Mouse (Mus musculus): ENCODE measurements at regions not wholly inside any gene's neighbourhood (a gene's known extent, or its start where the extent isn't known, plus 50 kb on each side); places are given as distances from the start of the nearest gene placed in this dataset.

DNA sequence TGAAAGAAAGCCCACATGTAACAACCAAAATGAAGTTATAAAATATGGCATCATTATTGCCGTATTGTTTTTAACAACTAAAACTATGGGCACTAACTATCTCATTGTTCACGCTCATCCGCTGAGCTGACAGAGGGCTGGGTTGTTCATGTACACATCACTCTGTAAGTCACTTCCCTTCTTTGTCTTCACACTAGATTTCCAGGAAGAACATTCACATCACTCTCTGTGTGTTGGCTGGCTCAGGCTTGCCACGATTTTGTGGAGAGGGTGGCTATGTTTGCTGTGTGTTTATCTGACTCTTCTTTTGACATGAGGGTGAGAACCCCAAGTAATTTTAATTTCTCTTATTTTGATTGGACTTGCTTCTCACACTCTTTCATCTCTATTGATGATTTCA, 221.9 kb upstream of the N6amt1 start:
- no peaks in the 10 kb centered on the region for H3K27me3 ChIP-seq (replicated peaks; ENCODE audit: control insufficient read depth, insufficient read depth, low read length)
- ATAC-seq (replicated peaks; ENCODE audit: low FRiP score, low TSS enrichment, low read depth) (no peak), DNase-seq (ENCODE audit: low spot score) (no peak)
- no peak overlapping the region for H3K9ac ChIP-seq (ENCODE audit: low read length)
- peaks cover 3% of the 10 kb centered on the region; the same call in 1 of the 2 replicates for H3K4me1 ChIP-seq (replicated peaks; ENCODE audit: control insufficient read depth, insufficient read depth, low read length)
- no peaks in the 10 kb centered on the region for H3K9me3 ChIP-seq (ENCODE audit: control insufficient read depth, low read length)
- no peak overlapping the region for H3K4me2 ChIP-seq (ENCODE audit: low read length)
- WGBS: 82% methylated on average over 4 of the region's 4 CpGs
- no peaks in the 10 kb centered on the region for H3K36me3 ChIP-seq (ENCODE audit: control insufficient read depth, insufficient read depth, low read length)
- H3K4me3 ChIP-seq (ENCODE audit: low read depth, low read length): no peak overlapping the region
- no peak overlapping the region for H3K27ac ChIP-seq (ENCODE audit: low read depth)

GRCm38 (mm10) chr16:87130733-87131640, 223.0 kb upstream of the N6amt1 start:
- Histone ChIP-seq H3K4me2 (ENCODE audit: low read length) (no peak overlapping the region), H3K27ac (ENCODE audit: low read depth) (no peak overlapping the region), H3K36me3 (ENCODE audit: control insufficient read depth, insufficient read depth, low read length) (no peaks in the 10 kb centered on the region), H3K4me3 (ENCODE audit: low read depth, low read length) (no peak overlapping the region), H3K9me3 (ENCODE audit: control insufficient read depth, low read length) (no peaks in the 10 kb centered on the region), H3K4me1 (replicated peaks; ENCODE audit: control insufficient read depth, insufficient read depth, low read length) (peaks cover 3% of the 10 kb centered on the region; the same call in 1 of the 2 replicates), H3K27me3 (replicated peaks; ENCODE audit: control insufficient read depth, insufficient read depth, low read length) (no peaks in the 10 kb centered on the region), H3K9ac (ENCODE audit: low read length) (no peak overlapping the region)
- no peak for DNase-seq (ENCODE audit: low spot score)
- ATAC-seq (replicated peaks; ENCODE audit: low FRiP score, low TSS enrichment, low read depth): no peak
- 60% methylated on average over 12 of the region's 12 CpGs for WGBS

- H3K4me2 ChIP-seq (ENCODE audit: low read length): no peak overlapping the region
- no peak for DNase-seq (ENCODE audit: low spot score)
- WGBS: 93% methylated on average over 3 of the region's 3 CpGs
- H3K27me3 ChIP-seq (replicated peaks; ENCODE audit: control insufficient read depth, insufficient read depth, low read length): no peaks in the 10 kb centered on the region
- no peak overlapping the region for H3K9ac ChIP-seq (ENCODE audit: low read length)
- ATAC-seq (replicated peaks; ENCODE audit: low FRiP score, low TSS enrichment, low read depth): no peak
- no peaks in the 10 kb centered on the region for H3K36me3 ChIP-seq (ENCODE audit: control insufficient read depth, insufficient read depth, low read length)
- no peaks in the 10 kb centered on the region for H3K9me3 ChIP-seq (ENCODE audit: control insufficient read depth, low read length)
- no peak overlapping the region for H3K27ac ChIP-seq (ENCODE audit: low read depth)
- peaks cover 5% of the 10 kb centered on the region; the same call in 1 of the 2 replicates for H3K4me1 ChIP-seq (replicated peaks; ENCODE audit: control insufficient read depth, insufficient read depth, low read length)
- no peak overlapping the region for H3K4me3 ChIP-seq (ENCODE audit: low read depth, low read length)
Measured at GRCm38 (mm10) chr16:87129021-87129420, 225.0 kb upstream of the N6amt1 start.

DNA sequence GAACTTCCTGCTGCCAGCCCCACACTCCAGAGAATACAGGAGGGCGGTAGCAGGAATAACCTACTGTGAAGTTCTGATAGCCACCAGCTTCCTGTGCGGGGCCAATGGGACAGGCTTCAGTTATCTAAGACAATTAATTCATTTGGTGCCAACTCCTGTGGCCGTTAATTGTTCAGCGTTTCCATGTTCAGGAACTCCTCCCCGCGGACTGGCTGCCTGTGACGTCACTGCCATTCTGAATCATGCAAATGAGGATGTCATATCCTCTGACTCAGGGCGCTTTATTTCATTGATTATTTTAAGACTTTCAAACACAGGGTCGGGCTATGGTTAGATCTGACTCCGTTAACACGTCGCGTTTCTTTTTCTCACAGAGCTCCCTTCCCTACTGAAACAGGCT, 225.8 kb upstream of the N6amt1 start:
- Histone ChIP-seq H3K4me2 (ENCODE audit: low read length) (no peak overlapping the region), H3K36me3 (ENCODE audit: control insufficient read depth, insufficient read depth, low read length) (no peaks in the 10 kb centered on the region), H3K4me1 (replicated peaks; ENCODE audit: control insufficient read depth, insufficient read depth, low read length) (peaks cover 5% of the 10 kb centered on the region; the same call in 1 of the 2 replicates), H3K9me3 (ENCODE audit: control insufficient read depth, low read length) (no peaks in the 10 kb centered on the region), H3K27me3 (replicated peaks; ENCODE audit: control insufficient read depth, insufficient read depth, low read length) (no peaks in the 10 kb centered on the region), H3K4me3 (ENCODE audit: low read depth, low read length) (no peak overlapping the region), H3K27ac (ENCODE audit: low read depth) (no peak overlapping the region), H3K9ac (ENCODE audit: low read length) (no peak overlapping the region)
- WGBS: 68% methylated on average over 13 of the region's 13 CpGs
- DNase-seq (ENCODE audit: low spot score) (no peak), ATAC-seq (replicated peaks; ENCODE audit: low FRiP score, low TSS enrichment, low read depth) (0 out of 2 replicates have a peak, but pooled peaks have one; percentile 41)

- H3K4me3 ChIP-seq (ENCODE audit: low read depth, low read length): no peak overlapping the region
- no peaks in the 10 kb centered on the region for H3K36me3 ChIP-seq (ENCODE audit: control insufficient read depth, insufficient read depth, low read length)
- no peak overlapping the region for H3K9ac ChIP-seq (ENCODE audit: low read length)
- ATAC-seq (replicated peaks; ENCODE audit: low FRiP score, low TSS enrichment, low read depth): no peak
- H3K9me3 ChIP-seq (ENCODE audit: control insufficient read depth, low read length): 0 out of 2 replicates have a peak, but pooled peaks cover 2% of the 10 kb centered on the region
- H3K4me2 ChIP-seq (ENCODE audit: low read length): no peak overlapping the region
- H3K4me1 ChIP-seq (replicated peaks; ENCODE audit: control insufficient read depth, insufficient read depth, low read length): 0 out of 2 replicates have a peak, but pooled peaks cover 2% of the 10 kb centered on the region
- 64% methylated on average over 7 of the region's 7 CpGs for WGBS
- H3K27me3 ChIP-seq (replicated peaks; ENCODE audit: control insufficient read depth, insufficient read depth, low read length): no peaks in the 10 kb centered on the region
- DNase-seq (ENCODE audit: low spot score): no peak
- no peak overlapping the region for H3K27ac ChIP-seq (ENCODE audit: low read depth)
Measured at GRCm38 (mm10) chr16:87124519-87124918, 229.5 kb upstream of the N6amt1 start.

- no peak for DNase-seq (ENCODE audit: low spot score)
- Histone ChIP-seq H3K4me3 (ENCODE audit: low read depth, low read length) (no peak overlapping the region), H3K9ac (ENCODE audit: low read length) (no peak overlapping the region), H3K27me3 (replicated peaks; ENCODE audit: control insufficient read depth, insufficient read depth, low read length) (no peaks in the 10 kb centered on the region), H3K9me3 (ENCODE audit: control insufficient read depth, low read length) (no peaks in the 10 kb centered on the region), H3K27ac (ENCODE audit: low read depth) (no peak overlapping the region), H3K36me3 (ENCODE audit: control insufficient read depth, insufficient read depth, low read length) (no peaks in the 10 kb centered on the region), H3K4me2 (ENCODE audit: low read length) (no peak overlapping the region), H3K4me1 (replicated peaks; ENCODE audit: control insufficient read depth, insufficient read depth, low read length) (no peaks in the 10 kb centered on the region)
- peak; percentile 64; the same call in 1 of the 2 replicates for ATAC-seq (replicated peaks; ENCODE audit: low FRiP score, low TSS enrichment, low read depth)
- 67% methylated on average over 2 of the region's 2 CpGs for WGBS
Measured at GRCm38 (mm10) chr16:87103599-87103998, 250.4 kb upstream of the N6amt1 start.

DNA sequence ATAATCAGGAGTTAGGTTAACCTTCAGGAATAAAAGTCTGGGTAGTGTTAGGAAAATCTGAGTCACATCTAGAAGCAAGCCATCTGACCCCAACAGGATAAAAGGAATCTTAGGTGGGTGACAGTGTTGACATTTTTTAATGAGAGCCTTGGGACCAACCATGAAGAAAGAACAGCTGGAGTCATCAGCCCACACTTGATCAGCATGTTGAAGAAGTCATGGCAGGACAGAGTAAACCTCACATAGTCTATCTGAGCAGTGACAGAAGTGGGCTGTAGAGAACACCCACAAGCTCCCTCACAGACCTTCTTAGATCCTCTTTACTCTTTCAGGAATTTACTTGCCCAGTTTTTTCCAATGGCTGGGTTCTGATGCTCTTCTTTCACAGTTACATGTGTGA, 251.9 kb upstream of the N6amt1 start:
- Histone ChIP-seq H3K4me3 (ENCODE audit: low read depth, low read length) (no peak overlapping the region), H3K36me3 (ENCODE audit: control insufficient read depth, insufficient read depth, low read length) (no peaks in the 10 kb centered on the region), H3K9me3 (ENCODE audit: control insufficient read depth, low read length) (no peaks in the 10 kb centered on the region), H3K27me3 (replicated peaks; ENCODE audit: control insufficient read depth, insufficient read depth, low read length) (no peaks in the 10 kb centered on the region), H3K27ac (ENCODE audit: low read depth) (no peak overlapping the region), H3K9ac (ENCODE audit: low read length) (no peak overlapping the region), H3K4me1 (replicated peaks; ENCODE audit: control insufficient read depth, insufficient read depth, low read length) (no peaks in the 10 kb centered on the region), H3K4me2 (ENCODE audit: low read length) (no peak overlapping the region)
- no peak for DNase-seq (ENCODE audit: low spot score)
- ATAC-seq (replicated peaks; ENCODE audit: low FRiP score, low TSS enrichment, low read depth): no peak

DNA sequence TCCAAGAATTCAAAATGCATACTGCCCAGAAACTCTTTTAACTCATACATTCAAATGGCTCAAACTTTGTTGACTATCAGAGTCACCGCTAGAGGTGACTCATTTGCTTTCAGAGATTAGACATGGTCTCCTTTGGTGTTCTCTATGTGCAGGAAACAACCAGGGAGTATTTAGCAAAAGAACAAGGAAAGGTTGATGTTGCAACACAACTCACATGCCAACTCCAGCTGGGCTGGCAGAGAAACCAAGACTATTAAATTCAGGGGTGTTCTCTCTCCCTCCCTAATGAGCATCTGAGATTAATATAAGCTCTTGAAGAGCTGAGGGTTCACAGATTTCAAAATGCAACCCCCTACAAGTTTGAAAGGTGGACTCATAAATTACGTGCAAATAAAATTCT, 262.0 kb upstream of the N6amt1 start:
- no peaks in the 10 kb centered on the region for H3K27me3 ChIP-seq (replicated peaks; ENCODE audit: control insufficient read depth, insufficient read depth, low read length)
- H3K4me2 ChIP-seq (ENCODE audit: low read length): no peak overlapping the region
- DNase-seq (ENCODE audit: low spot score) (no peak), ATAC-seq (replicated peaks; ENCODE audit: low FRiP score, low TSS enrichment, low read depth) (no peak)
- no peak overlapping the region for H3K27ac ChIP-seq (ENCODE audit: low read depth)
- no peaks in the 10 kb centered on the region for H3K36me3 ChIP-seq (ENCODE audit: control insufficient read depth, insufficient read depth, low read length)
- no peaks in the 10 kb centered on the region for H3K9me3 ChIP-seq (ENCODE audit: control insufficient read depth, low read length)
- no peaks in the 10 kb centered on the region for H3K4me1 ChIP-seq (replicated peaks; ENCODE audit: control insufficient read depth, insufficient read depth, low read length)
- no peak overlapping the region for H3K4me3 ChIP-seq (ENCODE audit: low read depth, low read length)
- H3K9ac ChIP-seq (ENCODE audit: low read length): no peak overlapping the region
- WGBS: 88% methylated on average over 2 of the region's 2 CpGs

DNA sequence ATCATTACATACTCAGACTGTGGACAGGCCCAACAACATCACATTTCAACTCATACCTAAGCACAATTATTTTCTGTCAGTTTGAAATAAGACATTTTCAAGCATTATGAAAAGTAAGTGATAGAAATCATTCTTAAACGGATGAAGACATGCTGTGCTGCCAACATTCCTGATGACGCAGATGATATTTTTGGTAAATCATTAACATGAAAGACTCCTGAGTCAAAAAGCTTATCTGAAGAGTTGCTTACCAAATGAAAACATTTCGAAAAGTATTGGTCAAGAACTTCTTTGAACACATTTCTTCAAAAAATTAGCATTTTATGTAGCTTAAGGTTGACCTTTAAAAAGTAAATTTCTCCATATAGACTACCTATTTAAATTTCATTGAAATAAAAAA, 264.7 kb upstream of the N6amt1 start:
- 68% methylated on average over 3 of the region's 3 CpGs for WGBS
- Histone ChIP-seq H3K27ac (ENCODE audit: low read depth) (no peak overlapping the region), H3K36me3 (ENCODE audit: control insufficient read depth, insufficient read depth, low read length) (no peaks in the 10 kb centered on the region), H3K4me3 (ENCODE audit: low read depth, low read length) (no peak overlapping the region), H3K27me3 (replicated peaks; ENCODE audit: control insufficient read depth, insufficient read depth, low read length) (no peaks in the 10 kb centered on the region), H3K9me3 (ENCODE audit: control insufficient read depth, low read length) (no peaks in the 10 kb centered on the region), H3K4me1 (replicated peaks; ENCODE audit: control insufficient read depth, insufficient read depth, low read length) (no peaks in the 10 kb centered on the region), H3K9ac (ENCODE audit: low read length) (no peak overlapping the region), H3K4me2 (ENCODE audit: low read length) (no peak overlapping the region)
- DNase-seq (ENCODE audit: low spot score) (no peak), ATAC-seq (replicated peaks; ENCODE audit: low FRiP score, low TSS enrichment, low read depth) (no peak)

All from intestine, embryonic 14.5 days (tissue).